Mouse (Mus musculus) left cerebral cortex, adult 8-10 months (tissue): ENCODE results near the gene Tmem179. TPM values are rescaled to one million over a fixed set of nuclear protein-coding genes. Genes with fewer than 3 reads are reported as not detected.

Experiments
- DNase-seq, 2 experiments: peaks; one replicate each; pipeline ENCODE4 v3.0.0; 2022; ENCODE audit warnings: low spot score in 2 of 2
- total RNA-seq, 4 experiments: library from RNA; stranded (reverse); gene quantifications; 2 replicates each; pipeline ENCODE4 v1.2.4; 2022

The Tmem179 gene
- 100 to 1,000 TPM; 115 to 127 (median 124) TPM for total RNA-seq

DNA sequence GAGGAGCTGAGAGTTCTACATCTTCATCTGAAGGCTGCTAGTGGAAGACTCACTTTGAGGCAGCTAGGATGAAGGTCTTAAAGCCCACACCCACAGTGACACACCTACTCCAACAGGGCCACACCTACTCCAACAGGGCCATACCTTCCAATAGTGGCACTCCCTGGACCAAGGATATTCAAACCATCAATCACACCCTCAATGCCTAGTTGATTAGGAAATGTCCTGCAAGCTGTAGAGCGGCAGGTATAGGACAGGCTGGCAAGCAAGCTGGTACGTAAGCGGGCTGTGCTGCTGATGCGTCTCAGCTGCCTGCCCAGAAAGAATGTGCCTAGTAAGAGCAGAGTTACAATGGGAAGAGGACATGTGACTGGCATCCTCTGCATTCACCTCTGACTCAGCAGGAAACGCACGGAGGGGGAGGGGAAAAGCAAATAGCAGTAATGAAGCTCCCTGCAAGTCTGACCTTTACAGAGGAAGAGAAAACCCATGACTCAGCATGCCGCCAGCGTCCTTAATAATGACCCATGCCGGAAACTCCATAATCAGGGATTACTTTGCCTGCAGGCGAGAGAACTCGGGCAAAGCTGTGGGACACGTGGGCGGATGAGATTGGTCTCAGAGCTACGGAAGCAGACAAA lies at the start of gene Tmem179:
Gene Tmem179, minus strand, starts transcription at position 51 of the 641 bp plus-strand sequence.
- DNase-seq, result no peak

DNA sequence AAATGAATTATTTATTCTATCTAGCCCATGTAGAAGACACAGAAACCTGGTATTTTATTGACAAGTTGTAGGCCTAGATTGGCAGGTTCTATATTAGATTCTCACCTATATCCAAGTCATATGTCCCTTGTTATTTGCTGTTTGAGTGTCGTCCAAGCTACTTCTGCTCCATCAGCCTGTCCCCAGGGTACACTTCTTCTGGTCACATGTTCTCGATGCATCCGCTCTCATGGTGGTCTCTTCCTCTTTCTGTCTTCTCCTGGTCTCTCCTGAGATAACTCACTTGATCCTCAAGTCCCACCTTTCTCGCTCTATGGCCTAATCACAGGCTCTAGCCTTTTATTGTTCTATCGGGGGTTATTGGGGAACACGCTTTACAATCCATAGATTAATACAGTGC lies 46.5 kb upstream of the Tmem179 start:
- no peak for DNase-seq

DNA sequence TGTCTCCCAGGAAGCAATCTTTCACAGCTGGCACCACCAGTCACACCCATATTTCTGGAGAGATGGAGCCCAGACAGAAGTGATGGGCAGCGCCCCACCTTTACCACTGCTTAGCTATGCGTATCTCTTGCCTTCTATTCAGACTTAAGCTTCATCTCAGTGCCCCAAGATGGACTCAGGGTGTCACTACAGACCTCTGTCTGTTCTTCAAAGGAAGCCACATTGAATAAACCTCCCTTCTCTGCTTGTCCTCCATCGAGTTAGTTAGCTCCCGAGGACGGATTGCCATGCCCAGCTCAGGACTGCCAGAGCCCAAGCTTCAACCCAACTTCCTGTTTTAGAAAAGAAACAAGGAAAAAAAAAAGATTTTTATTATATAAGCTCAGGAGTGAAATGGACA lies 45.9 kb upstream of the Tmem179 start:
- no peak for DNase-seq

- no peak for DNase-seq
Measured at GRCm38 (mm10) chr12:112561163-112561562, 44.6 kb upstream of the Tmem179 start.

DNA sequence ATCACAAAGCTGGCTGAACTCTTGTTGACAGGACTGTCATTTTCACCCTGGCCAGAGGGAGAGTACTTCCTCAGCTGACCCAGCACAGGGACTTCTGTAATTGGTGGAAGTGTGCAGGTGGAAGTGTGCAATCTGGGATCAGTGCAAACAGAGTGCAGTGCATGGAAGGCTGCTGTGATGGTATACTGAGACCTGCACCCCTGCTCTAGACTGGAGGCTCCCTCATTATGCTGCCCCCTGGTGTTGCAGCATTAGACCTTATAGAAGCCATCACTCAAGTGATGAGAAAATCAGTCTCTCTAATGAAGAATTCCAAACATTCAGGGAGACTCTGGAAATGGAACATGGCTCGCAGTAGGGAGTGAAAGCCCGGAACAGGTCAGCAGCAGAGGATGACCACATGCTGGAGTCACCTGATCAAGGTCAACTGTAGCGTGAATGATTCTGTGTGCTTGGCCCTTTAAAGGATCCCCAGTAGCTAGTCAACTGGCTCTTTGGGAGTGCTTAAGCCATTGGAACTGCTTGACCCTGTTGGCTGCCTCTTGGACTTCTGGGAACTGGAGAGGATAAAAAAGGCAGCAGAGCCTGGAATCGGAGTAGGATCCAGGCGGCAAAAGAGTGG lies 43.7 kb upstream of the Tmem179 start:
- no peak for DNase-seq

GRCm38 (mm10) chr12:112559671-112560070 lies 43.1 kb upstream of the Tmem179 start:
- DNase-seq, result no peak

DNA sequence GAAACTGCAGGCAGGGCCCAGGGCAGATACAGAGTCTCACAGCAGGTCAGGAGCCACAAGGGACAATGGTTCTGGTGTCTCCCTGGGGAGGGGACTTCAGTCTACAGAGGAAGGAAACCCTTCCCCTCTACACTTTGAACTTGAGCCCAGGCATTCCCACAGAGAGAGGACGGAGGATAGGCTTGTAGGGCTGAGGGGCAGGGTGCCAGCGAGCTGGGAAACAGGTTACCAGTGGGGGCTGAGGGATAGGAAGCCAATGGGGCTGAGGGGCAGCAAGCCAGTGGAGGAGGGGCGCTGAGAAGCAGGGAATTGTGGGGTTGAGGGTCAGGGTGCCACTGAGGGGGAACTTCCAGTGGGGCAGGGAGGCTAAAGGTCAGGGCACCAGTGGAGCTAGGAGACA lies 42.7 kb upstream of the Tmem179 start:
- DNase-seq, result no peak

- DNase-seq, result no peak
Measured at GRCm38 (mm10) chr12:112557219-112557618, 40.7 kb upstream of the Tmem179 start.

DNA sequence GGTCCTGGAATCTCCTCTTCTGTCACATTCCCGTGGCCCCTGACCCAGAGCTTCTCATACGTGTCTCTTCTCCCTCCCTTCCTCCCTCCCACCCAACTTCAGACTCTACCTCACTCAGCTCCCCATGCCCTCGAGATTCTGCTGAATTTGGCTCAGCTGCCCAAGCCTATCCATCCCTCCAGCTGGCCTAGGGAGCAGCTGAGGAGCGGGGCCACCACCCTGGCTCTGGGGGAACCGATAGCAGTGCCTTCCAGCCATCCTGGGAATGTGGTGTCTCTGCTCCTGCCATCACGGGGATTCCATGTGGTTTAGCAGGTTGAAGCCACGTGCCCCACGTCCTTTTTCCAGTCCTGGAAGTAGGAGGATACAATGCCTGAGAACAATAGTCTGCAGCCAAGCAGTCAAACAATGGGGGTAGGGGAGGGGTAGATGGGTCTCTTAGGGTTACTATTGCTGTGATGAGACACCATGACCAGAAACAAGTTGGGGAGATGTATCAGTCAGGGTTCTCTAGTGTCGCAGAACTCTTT lies 40.0 kb upstream of the Tmem179 start:
- DNase-seq, result no peak

DNA sequence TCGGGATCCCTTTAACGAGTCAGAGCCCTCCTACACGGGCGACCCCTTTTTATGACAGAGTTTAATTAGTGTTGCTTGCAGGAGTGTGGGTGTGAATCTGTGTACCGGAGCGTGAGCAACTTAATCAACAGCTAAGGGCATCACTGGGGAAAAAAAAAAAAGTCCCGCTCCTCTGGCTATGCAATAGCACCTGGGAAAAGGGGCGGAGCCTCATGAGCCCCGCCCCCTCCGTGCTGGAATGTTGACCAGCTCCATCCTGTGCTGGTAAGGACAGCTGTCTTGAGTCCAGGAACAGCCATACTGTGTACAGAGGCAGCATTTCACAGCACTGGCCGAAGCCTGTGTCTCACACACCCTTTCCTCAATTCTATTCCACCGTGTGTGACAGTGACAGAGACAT lies 38.4 kb upstream of the Tmem179 start:
- no peak for DNase-seq

DNA sequence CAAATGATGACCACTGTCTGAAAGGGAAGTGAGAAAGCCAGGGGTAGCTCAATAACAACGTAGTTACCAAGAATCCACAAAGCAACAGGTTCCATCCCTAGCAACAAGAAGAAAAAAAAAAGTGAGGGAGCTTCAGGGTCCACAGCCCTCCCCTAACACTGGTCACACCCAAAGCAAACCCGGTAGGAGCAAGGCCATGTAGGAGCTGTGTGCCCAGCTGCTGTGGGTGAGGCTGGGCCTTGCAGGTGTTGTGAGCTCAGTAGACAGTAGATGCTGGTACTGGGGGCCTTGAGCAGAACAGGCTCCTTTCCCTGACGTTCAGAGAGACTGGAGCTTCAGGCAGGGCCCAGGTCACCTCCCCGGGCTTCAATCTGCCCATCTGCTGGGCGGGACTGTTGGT lies 36.0 kb upstream of the Tmem179 start:
- no peak for DNase-seq

DNA sequence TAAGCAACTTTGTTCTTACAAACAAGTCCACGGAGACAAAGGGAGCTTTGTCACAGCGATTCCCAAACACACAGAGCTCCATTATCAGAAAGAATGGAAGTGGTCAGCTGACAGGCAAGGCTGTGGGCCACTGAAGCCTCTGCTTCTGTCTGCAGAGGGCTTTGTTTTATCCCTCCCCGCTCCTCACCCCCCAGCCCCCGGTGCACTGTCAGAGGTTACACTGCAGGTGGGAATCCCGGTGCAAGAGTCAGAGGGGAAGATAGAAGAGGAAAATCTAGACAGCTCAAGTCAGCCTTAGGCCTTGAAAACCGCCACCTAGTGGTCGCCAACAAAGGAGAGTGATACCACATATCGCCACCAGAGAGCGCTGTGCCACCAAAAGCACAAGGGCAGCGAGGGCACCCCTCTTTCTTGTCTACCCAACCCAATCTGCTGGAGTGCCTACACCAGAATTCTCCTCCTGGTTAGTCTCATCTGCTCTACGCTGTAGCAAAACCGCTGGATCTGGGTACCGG lies 35.4 kb upstream of the Tmem179 start:
- DNase-seq, result peak; percentile 79 to 99

DNA sequence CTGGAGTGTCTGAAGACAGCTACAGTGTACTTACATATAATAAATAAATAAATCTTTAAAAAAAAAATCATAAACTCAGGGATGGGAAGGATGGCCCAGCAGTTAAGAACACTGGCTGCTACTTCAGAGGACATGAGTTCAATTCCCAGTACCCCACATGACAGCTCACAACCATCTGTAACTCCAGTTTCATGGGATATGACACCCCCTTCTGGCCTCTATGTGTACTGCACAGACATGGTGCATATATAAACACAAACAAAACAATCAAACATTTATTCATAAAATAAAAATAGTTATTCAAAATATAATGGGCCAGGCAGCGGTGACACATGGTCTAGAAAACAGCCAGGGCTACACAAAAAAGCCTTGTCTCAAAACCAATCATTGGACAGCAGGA lies 32.7 kb upstream of the Tmem179 start:
- no peak for DNase-seq

- no peak for DNase-seq
Measured at GRCm38 (mm10) chr12:112546110-112546509, 29.6 kb upstream of the Tmem179 start.

DNA sequence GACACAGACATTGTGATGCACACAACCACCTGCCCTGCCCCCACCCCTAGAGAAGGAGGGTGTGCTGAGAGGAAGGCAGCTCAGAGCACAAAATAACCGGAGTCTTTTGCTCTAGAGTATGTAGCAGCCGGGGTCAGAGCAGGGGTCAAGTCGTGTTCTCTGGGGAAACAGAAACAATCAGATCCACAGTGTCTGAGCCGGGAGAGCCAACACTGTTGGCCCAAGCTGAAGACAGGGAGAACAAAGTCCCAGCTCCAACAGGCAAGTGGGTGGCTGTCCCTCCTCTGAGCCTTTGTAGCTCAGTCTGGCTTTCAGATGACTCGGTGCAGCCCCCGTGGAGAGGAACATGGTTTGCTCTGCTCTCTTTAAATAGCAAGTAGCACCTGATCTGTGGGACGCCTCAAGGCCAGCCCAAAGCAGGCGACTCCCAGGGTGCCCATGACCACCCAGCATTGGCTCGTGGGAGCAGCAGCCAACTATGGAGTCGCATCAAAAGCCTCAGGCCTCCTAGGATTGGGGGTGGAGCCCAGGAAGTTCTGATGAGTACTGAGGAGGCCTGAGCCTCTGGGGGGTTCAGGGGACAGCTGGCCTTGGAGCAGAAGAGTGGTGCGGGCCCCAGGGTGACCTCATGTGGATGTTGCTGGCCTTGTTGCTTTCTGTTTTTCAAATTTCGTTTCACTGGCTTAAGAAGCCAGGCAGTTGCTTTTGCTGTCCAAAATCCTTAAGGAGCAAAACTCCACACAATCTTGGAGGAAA lies 28.6 kb upstream of the Tmem179 start:
- DNase-seq, result no peak

DNA sequence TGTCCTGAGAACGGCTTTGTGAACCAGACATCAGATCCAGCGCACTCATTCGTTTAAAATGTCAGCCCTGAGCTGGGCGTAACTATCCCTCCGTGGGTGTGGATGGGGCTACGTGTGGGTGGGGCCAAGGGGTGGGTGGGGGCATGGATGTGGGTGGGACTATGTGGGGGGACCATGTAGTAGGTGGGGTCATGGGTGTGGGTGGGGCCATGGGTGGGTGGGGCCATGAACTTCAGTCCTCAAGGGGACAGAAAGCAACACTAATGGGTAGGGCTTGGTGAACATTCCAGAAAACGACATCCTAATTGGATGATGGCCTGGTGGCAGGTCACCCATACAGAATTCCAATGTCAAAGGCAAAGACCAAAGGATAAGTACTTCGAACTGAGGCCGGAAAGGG lies 27.4 kb upstream of the Tmem179 start:
- DNase-seq, result no peak

GRCm38 (mm10) chr12:112542920-112543300 lies 26.4 kb upstream of the Tmem179 start:
- DNase-seq, result peak; percentile 66 to 86

DNA sequence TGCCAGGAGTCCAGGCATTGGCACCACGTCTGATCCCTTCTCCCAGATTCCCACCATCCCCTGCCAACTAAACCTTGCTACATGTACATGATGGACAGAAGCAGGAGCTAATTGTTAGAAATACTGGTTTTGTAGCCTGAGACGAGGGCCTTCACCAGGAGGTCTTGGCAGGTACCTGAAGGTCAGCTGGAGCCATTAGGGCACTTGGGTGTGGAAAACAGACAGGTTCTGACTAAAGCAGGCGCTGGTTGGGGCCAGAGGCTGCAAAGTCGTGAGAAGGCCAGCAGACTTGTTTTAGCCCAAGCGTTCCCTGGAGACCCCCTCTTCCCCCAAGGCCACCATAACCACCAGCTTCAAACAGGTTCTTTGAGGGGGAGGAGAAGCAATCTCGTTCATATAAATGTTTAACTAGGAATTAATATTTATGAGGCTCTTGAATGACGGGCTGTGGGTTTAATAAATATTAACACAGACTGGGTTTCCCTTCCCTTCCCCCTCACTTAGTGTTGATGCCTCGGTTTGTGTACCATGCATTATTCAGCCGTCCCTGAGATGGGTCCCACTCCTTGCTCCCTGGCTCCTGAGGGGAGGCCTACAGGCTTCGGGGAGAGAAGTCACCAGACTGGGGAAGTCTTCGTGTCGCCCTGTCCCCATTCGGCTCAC lies 25.8 kb upstream of the Tmem179 start:
- no peak for DNase-seq

GRCm38 (mm10) chr12:112541483-112542091 lies 25.0 kb upstream of the Tmem179 start:
- no peak for DNase-seq

DNA sequence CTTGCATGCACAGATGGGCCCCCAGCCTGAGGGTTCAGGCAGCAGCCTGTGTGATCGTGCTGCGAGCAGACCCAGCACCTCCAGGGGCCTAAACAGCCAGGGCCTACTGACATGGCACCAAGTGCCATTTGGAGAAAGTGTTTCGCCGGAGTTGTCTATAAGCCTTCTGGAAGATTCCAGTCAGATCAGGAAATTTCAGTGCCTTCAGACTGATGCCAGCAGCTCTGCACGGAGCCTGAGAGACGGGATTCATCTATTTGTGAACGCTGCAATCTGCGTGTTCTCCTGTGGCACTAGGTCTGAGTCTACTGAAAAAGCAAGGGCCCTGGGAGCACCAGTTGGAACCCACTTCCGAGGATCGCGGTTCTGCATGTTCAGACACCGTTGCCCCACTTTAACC lies 23.8 kb upstream of the Tmem179 start:
- DNase-seq, result no peak

GRCm38 (mm10) chr12:112539466-112539965 lies 23.0 kb upstream of the Tmem179 start:
- DNase-seq, result no peak
